Mouse (Mus musculus) adrenal gland, postnatal 36 days (tissue): Measurements from ENCODE around the gene Vcp. TPM values are rescaled to one million over a fixed set of nuclear protein-coding genes. Genes with fewer than 3 reads are reported as not detected.
A peak's percentile ranks its signal among the peaks of the same experiment; 100 is the strongest.

Source experiments
- DNase-seq, 2 experiments: peaks; one replicate each; pipeline ENCODE4 v3.0.0; 2021; ENCODE audit warnings: mixed read lengths in 1 of 2
- total RNA-seq, 2 experiments: library from RNA; stranded (reverse); gene quantifications; 2 replicates each; pipeline ENCODE4 v1.2.3; 2021

The Vcp gene
- total RNA-seq, 2 experiments from 2014 or later = 332 to 368 TPM

DNA sequence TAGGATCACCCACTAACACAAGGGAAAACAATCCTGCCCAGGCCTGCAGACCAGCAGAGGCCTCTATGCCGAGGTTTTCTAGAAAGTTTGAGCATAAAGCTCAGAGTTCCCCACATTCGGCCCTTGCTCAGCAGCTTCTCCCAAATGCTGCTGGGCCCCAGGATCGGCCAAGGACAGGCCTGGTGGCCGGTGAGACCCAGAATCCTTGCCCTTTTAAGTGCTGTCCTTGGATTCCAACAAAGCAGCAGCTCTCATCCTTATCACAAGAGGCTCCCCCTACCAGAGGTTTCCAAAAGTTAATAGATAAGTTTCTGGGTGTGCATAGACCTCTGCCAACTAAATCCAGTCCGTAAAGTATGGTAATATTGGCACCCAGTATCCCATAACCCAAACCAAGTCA is 26.4 kb downstream of the Vcp start:
- DNase-seq = peak; percentile 31 to 35

DNA sequence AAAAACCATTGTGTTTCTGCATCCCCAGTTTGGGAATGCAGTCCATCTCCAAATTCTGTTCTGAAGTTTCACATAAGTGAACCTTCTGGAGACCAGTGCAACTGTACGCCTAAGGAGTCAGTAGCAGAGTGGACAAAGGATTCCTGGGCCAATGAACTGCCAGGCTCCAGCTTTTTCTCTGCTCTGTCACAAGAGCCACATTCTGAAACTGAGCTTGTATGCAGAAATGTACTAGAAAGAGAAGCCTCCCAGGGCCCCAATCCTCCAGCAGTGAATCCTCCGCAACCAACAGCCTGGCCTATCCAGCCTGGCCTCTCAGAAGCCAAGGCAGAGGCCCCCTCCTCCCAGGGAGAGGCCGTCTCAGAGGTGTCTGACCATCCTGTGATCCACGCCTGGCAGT is 27.4 kb downstream of the Vcp start:
- DNase-seq = no peak

GRCm38 (mm10) chr4:42969304-42969703 is 31.0 kb downstream of the Vcp start, which contains the start of gene 1700022I11Rik:
Gene 1700022I11Rik, plus strand, starts transcription at chr4:42969604.
- no peak for DNase-seq

GRCm38 (mm10) chr4:42965039-42965719 is 35.1 kb downstream of the Vcp start:
- peak; percentile 24 to 50 for DNase-seq

- no peak for DNase-seq
Measured at GRCm38 (mm10) chr4:42963480-42963879, 36.8 kb downstream of the Vcp start.

GRCm38 (mm10) chr4:42961592-42961991 is 38.7 kb downstream of the Vcp start:
- peak; percentile 66 to 70 for DNase-seq

GRCm38 (mm10) chr4:42959382-42959781 is 40.9 kb downstream of the Vcp start:
- DNase-seq = no peak

DNA sequence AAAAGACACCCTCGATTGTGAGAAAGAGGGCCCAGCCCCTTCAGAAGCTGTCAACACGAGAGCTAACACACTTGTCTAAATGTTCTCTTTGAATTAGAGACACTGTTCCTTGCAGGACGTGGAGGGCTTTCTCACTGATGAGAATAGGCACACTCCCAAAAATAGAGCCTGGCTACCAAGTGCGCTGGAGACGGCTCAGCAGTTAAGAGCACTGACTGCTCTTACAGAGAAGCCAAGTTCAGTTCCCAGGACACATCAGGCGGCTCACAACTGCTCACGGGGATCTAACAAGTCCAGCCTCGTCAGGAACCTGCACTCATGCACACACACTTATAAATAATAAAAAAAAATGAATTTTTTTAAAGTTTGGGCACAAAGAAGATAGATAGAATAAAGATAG is 41.4 kb downstream of the Vcp start:
- no peak for DNase-seq

- DNase-seq = no peak
Measured at GRCm38 (mm10) chr4:42957979-42958378, 42.3 kb downstream of the Vcp start.

GRCm38 (mm10) chr4:42957306-42957705 is 43.0 kb downstream of the Vcp start:
- no peak for DNase-seq

DNA sequence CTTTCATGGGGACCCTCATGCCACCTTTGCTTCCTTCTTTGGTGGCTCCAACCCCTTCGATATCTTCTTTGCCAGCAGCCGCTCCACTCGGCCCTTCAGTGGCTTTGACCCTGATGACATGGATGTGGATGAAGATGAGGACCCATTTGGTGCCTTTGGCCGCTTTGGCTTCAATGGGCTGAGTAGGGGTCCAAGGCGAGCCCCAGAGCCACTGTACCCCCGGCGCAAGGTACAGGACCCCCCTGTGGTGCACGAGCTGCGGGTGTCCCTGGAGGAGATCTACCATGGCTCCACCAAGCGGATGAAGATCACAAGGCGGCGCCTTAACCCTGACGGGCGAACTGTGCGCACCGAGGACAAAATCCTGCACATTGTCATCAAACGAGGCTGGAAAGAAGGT is 43.7 kb downstream of the Vcp start:
- no peak for DNase-seq

- no peak for DNase-seq
Measured at GRCm38 (mm10) chr4:42955200-42955599, 45.1 kb downstream of the Vcp start.

DNA sequence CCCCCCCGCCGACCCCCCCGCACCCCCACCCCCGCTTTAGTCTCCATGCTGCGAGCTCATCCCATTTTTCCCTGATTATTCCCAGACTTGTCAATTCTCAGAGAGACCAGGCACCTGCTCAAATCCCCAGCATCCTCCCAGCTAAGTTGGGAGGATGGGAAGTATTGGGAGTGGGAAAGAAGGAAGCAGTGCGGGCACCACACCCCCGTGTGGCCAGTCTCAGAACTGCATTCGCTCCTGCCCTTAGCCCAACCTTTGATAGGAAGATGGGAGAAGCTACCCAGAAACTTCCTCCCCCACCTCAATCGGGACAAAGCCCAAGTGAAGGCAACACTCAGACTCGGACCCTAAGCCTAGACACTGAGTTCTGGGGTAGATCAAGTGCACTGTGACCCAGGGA is 46.0 kb downstream of the Vcp start:
- DNase-seq = peak; percentile 71 to 83

DNA sequence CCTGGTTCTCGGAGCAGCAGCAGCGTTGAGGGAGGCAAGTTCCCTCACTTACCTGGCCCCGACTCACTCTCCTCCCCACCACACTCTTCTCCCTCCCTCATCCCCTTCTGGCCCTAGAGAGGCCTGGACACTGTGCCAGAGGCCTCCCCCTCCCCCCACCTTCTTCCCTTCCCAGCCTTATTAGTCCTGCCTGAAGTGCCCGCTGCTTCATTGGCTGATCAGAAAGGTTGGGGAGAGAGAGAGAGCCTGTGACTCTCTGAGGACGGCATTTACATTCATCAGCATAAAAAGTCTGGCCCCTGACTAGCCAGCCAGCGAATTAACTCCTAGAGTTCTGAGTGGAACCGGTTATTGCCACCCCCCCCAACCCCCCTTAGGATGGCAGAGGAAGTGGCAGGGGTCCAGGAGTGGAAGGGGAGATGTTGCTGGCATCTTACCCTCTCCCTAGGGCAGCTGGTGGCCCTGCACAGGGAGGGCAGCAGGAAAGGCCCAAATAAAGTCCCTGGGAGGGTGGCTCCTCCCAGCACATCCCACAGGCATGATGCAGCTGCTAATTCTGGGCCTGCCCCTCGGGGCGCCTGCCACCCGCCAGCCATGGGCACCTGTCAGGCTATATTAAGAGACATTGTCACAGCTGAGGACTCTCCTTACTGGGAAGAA is 46.7 kb downstream of the Vcp start:
- DNase-seq = no peak

GRCm38 (mm10) chr4:42952563-42952962 is 47.7 kb downstream of the Vcp start:
- no peak for DNase-seq

- no peak for DNase-seq
Measured at GRCm38 (mm10) chr4:42951206-42952195, 48.8 kb downstream of the Vcp start.

DNA sequence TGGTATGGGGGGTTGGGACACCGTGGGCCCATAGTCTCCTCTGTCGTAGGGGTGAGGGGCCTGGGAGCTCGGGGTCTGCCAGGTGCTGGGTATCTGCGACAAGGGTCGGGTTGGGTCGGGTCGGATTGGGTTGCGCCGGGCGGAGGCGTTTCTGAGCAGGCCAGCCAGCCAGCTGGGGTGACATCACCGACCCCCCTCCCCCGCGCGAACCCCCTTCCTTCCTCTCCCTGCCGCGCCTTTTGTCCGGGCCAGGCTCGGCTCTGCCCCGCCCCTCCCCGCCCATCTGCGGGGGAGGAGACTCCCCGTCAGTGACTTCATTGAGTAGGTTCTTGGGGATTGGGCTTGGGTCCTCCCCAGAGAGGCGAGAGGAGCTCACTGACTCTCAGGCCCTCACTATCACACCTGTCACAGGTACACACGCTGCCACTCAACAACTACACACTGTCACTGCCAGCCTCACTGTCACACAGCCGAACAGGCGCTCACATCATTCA is 50.2 kb downstream of the Vcp start:
- peak; percentile 91 to 96 for DNase-seq

DNA sequence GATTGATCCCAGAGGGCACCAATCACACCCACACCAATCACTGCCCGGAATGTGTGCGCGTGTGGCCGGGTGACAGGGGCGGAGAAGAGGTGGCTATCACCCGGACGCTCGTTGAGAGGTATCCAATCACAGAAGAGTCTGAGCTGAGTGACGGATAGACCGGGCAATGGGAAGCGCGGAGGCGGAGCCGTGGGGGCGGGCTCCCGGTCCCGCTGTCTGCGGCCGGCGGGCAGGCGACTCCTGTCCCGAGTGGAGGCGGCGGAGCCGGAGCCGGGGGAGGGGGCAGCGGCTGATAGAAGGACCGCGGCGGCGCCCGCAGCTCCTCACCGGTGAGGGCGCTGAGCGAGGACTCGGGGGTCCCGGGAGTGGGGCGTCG is 50.6 kb downstream of the Vcp start, which contains the start of gene Dnajb5:
Gene Dnajb5, plus strand, starts transcription at position 139 of the 376 bp plus-strand sequence.
- DNase-seq = peak; percentile 97 to 98

DNA sequence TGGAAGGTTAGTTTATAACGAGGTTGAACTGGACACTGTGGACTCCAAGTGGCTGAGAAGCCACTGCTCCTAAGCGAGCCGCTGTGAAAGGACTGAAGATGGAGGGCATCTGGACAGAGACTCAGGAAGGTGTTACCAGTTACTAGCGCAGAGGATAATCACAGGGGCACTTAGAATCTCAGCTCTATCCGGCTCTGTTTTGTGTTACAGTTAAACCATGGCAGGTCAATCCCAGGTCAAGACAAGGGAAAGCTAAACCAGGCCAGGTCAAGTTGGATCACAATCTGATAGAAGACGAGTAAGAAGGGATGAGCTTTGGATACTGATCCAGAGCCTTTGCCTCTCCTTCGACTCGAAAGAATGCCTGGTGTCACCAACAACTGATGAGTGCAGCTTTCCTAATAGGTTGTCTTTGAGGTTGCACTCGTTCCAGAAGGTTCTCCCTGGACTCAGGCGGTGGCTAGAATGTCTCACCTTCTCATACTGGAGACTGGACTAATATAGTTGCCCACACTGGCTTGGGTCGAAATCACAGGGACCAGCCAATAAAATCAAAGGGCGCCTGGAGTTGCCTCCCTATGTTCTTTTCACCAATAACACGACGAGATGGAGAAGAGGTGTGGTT is 51.1 kb downstream of the Vcp start:
- DNase-seq = no peak

GRCm38 (mm10) chr4:42948527-42948926 is 51.8 kb downstream of the Vcp start:
- DNase-seq = no peak

GRCm38 (mm10) chr4:42946733-42947290 is 53.5 kb downstream of the Vcp start:
- no peak for DNase-seq

DNA sequence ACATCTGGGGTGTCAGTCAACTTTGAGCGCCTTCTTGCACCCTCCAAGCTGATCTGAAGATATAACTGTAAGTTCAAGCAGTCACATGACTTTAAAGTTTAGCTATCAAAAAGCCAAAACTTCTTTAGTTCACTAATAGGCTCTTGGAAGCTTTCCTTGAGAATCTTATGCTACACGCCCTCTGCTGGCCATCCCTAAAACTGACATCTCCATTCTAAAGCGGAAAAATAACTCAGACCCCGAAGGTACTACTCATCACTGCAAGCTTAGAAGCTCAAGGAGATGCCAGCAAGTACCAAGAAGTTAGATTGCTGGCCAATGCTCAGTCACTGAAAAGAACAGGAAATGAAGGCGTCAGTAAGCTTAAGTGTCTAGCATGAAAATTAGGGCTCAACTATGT is 54.4 kb downstream of the Vcp start:
- DNase-seq = peak; percentile 47 to 66
